Mouse (Mus musculus): Measurements from ENCODE around the gene Cts3. TPM values are rescaled to one million over a fixed set of nuclear protein-coding genes. Genes with fewer than 3 reads are reported as not detected.
"Not testable (repeated sequence)": the region's sequence is repeated elsewhere in the genome, so short reads cannot be mapped to it uniquely, and the experiment has no call there.

The Cts3 gene
- not detected in 2 replicates for polyA plus RNA-seq (2014; fragmentation: Nextera tagmentation; extraction: Ambion mirVana)

- no peaks in the 10 kb centered on the region for H3K4me1 ChIP-seq (ENCODE audit: control insufficient read depth in 2 of 2, insufficient read depth in 2 of 2, low read length in 2 of 2)
- H3K27me3 ChIP-seq (ENCODE audit: control insufficient read depth, insufficient read depth, low read length): no peaks in the 10 kb centered on the region
- 0 out of 2 replicates have a peak, but pooled peaks cover 18% of the 10 kb centered on the region for H3K9me3 ChIP-seq (ENCODE audit: control insufficient read depth, low read length)
- H3K4me2 ChIP-seq (ENCODE audit: low read length): no peak within 1 kb of the TSS
- H3K27ac ChIP-seq (replicated peaks in 1 of 2; ENCODE audit: control insufficient read depth in 1 of 2, insufficient read depth in 1 of 2, low read depth in 2 of 2, low read length in 2 of 2): no peak within 1 kb of the TSS
- ATAC-seq (ENCODE audit: insufficient number of reproducible peaks, insufficient read depth, low FRiP score, low read depth): no peak
- no peak within 1 kb of the TSS for H3K4me3 ChIP-seq (ENCODE audit: control insufficient read depth in 1 of 2, insufficient read depth in 1 of 2, low read depth in 1 of 2, low read length in 2 of 2)
- H3K9ac ChIP-seq (ENCODE audit: low read length): no peak within 1 kb of the TSS
- H3K36me3 ChIP-seq (ENCODE audit: control insufficient read depth, insufficient read depth, low read length): no peaks in the 10 kb centered on the region
Observed at GRCm38 (mm10) chr13:61570027-61570426, at the start of gene Cts3. Gene Cts3, minus strand, starts transcription at chr13:61570127.

GRCm38 (mm10) chr13:61568074-61568473, 1.9 kb downstream of the Cts3 start, which contains the start of gene Gm49352:
Gene Gm49352, minus strand, starts transcription at chr13:61568174.
- ATAC-seq (ENCODE audit: insufficient number of reproducible peaks, insufficient read depth, low FRiP score, low read depth); H3K4me1 ChIP-seq (ENCODE audit: control insufficient read depth in 2 of 2, insufficient read depth in 2 of 2, low read length in 2 of 2); H3K27ac ChIP-seq (replicated peaks in 1 of 2; ENCODE audit: control insufficient read depth in 1 of 2, insufficient read depth in 1 of 2, low read depth in 2 of 2, low read length in 2 of 2); H3K27me3 ChIP-seq (ENCODE audit: control insufficient read depth, insufficient read depth, low read length); H3K9ac ChIP-seq (ENCODE audit: low read length); H3K4me3 ChIP-seq (ENCODE audit: control insufficient read depth in 1 of 2, insufficient read depth in 1 of 2, low read depth in 1 of 2, low read length in 2 of 2); H3K36me3 ChIP-seq (ENCODE audit: control insufficient read depth, insufficient read depth, low read length); H3K4me2 ChIP-seq (ENCODE audit: low read length): not testable (repeated sequence)
- 0 out of 2 replicates have a peak, but pooled peaks cover 18% of the 10 kb centered on the region for H3K9me3 ChIP-seq (ENCODE audit: control insufficient read depth, low read length)
- WGBS: 26% methylated on average over 1 of the region's 1 CpGs

GRCm38 (mm10) chr13:61541631-61542030, 28.3 kb downstream of the Cts3 start, which contains the start of gene Ctsm:
Gene Ctsm, minus strand, starts transcription at chr13:61541839.
- Histone ChIP-seq H3K9me3 (ENCODE audit: control insufficient read depth, low read length) (peaks cover 18% of the 10 kb centered on the region; the same call in 1 of the 2 replicates), H3K36me3 (ENCODE audit: control insufficient read depth, insufficient read depth, low read length) (no peaks in the 10 kb centered on the region), H3K4me3 (ENCODE audit: control insufficient read depth in 1 of 2, insufficient read depth in 1 of 2, low read depth in 1 of 2, low read length in 2 of 2) (no peak within 1 kb of the TSS), H3K27me3 (ENCODE audit: control insufficient read depth, insufficient read depth, low read length) (no peaks in the 10 kb centered on the region), H3K27ac (replicated peaks in 1 of 2; ENCODE audit: control insufficient read depth in 1 of 2, insufficient read depth in 1 of 2, low read depth in 2 of 2, low read length in 2 of 2) (no peak within 1 kb of the TSS), H3K4me1 (ENCODE audit: control insufficient read depth in 2 of 2, insufficient read depth in 2 of 2, low read length in 2 of 2) (no peaks in the 10 kb centered on the region), H3K9ac (ENCODE audit: low read length) (no peak within 1 kb of the TSS), H3K4me2 (ENCODE audit: low read length) (no peak within 1 kb of the TSS)
- 62% methylated on average over 4 of the region's 4 CpGs for WGBS
- no peak for ATAC-seq (ENCODE audit: insufficient number of reproducible peaks, insufficient read depth, low FRiP score, low read depth)

Other genes with a start within 250 kb of the Cts3 start
- gene Cts7, start 211.9 kb downstream of the Cts3 start, polyA plus RNA-seq (2014; fragmentation: Nextera tagmentation; extraction: Ambion mirVana): not detected in 2 replicates
- gene Ctsm, start 28.3 kb downstream of the Cts3 start, polyA plus RNA-seq (2014; fragmentation: Nextera tagmentation; extraction: Ambion mirVana): not detected in 2 replicates
- gene Gm49352, start 2.0 kb downstream of the Cts3 start, polyA plus RNA-seq (2014; fragmentation: Nextera tagmentation; extraction: Ambion mirVana): not detected in 2 replicates